Mouse (Mus musculus): Measurements from ENCODE around the gene Mettl7b.
"Not testable (repeated sequence)": the region's sequence is repeated elsewhere in the genome, so short reads cannot be mapped to it uniquely, and the experiment has no call there.

Mettl7b gene

DNA sequence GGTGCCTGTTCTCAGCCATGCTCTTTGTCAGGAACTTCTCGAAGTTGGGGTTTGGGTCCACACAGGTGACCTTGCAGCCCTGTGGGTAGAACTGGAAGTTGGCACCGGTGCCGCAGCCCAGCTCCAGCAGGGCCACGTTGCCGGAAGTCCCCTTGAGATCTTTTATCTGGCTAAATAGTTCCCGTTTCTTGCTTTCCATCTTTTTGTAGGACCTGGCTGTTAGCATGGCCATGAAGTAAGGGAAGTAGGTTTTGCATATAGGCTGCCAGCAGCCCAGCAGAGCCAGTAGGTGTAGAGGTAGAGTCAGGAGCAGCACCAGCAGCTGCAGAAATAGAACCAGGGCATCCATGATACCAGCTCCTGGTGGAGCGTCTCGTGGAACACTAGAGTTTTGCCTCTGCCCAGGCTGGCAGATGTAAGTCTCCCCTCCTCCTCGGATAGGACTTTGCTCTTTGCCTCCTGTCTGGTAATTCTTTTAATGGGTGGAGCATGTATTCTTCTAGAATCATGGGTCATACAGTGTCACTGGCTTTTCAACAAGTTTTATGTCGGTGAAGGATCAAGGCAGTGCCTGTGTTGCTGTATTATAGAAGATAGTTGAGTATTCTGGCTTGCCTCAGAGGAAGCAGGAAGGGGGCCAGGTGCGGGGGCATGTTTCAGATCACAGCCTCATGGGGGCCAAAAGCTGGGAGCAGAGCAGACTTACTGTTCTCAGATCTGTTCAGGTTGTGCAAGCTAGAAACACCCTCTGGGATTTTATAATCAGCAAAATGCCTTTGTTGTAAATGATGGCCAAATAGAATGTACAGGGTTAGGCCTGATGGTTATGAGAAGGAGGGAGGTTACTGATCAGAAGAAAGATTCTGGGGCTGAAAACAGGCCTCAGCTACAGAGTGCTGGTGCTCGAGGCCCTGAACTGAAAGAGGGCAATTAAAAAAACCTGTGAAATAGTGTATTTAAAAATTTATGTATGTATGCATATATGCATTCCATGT lies at the start of gene Mettl7b:
TSS of gene Mettl7b (minus strand) at position 399 of the 995 bp plus-strand sequence.
- DNase-seq (ENCODE audit: low read depth), result no peak

DNA sequence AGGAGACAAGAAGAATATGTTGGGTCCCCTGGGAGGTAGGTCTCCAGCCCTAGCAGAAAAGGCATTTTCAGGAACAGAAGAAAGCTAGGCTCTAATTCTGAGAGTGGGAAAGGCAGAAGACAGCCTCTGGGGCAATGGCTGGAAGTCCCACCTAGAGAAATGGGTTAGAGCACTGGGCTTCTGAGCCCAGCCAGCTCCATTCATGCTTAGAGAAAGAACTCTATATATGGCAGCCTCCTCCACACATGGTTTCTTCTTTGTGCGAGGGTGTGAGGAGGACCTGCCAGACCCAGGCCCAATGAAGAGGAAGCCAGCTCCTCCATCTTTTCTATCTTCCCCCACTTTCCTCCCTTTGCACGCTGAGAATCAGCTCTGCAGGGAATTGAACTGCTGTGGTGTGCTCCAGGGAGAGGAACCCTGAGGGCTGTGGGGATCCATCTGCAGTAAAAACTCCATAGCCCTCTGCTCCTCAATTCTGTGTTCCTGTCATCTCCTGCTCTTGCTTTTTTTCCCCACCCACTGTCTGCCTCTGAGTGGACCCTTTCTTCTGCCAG lies 49.6 kb upstream of the Mettl7b start, which contains the start of gene Olfr763:
TSS of gene Olfr763 (plus strand) at position 504 of the 554 bp plus-strand sequence.
- no peak for DNase-seq (ENCODE audit: low read depth)

DNA sequence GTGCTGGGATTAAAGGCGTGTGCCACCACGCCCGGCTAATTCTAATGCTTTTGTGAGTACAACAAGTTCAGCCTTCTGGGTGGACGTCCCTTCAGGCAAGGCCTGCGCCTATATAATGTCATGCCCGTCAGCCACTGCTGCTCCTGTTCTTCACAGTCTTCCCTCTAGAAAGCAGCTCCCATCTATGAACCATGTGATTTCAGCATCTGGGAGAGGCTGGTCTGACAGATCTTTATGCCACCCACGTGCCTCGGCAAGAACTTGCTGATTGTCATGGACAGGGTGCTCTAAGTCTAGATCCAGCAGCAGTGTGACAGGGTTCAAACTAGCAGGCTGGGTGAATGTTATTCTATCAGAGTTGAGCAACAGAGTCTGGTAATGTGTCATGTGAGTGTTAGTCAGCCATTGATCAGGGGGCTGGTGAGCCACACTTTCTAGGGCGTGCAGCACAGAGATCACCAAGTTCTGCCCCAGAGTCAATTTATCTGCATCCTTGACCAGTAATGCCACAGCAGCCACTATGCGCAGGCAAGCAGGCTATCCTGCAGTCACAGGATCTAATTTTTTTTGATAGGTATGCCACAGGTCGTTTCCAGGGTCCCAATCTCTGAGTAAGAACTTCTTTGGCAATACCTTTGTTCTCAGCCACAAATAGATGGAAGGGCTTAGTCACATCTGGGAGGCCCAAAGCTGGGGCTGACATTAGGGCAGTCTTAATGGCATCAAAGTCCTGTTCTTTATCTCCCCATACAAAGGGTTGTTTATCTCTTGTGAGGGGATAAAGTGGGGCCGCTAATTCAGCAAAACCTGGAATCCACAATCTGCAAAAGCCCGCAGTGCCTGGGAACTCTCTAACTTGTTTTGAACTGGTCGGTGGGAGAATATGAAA lies 43.5 kb upstream of the Mettl7b start:
- no peak for DNase-seq (ENCODE audit: low read depth)

DNA sequence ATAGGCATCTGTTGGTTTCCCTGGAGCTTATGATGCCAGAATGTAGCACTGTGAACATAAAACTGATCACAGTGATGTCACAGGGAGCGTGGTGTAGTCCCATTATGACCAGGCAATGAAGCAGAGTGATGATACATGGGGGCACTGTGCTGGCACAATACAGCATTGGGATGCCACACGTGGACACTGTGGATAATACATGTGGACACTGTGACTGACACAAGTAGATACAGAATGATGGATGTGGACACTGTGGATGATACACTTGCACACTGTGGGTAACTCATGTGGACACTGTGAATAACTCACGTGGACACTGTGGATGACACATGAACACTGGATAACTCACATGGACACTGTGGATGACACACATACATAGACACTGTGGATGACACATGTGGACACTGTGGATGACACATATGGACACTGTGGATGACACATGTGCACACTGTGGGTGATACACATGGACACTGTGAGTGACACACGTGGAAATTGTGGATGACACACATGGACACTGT lies 35.8 kb upstream of the Mettl7b start:
- no peak for DNase-seq (ENCODE audit: low read depth)

DNA sequence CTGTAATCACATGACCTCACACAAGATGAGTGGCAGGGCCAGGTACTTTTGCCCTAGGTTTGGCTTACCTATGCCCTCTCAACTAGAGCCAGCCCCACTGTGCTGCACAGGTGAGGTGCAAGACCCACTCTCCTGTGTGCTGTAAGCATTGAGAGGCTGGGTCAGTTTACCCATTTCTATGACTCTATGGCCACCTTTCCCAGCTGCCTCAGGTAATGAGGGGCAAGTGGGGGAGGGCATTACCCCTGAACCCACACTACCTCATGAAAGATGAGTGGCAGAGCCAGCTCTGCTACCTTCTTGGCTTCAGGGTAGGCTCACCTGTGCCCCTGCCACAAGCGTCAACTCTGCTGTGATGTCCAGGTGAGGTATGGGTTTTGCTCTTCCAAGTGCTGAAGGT lies 35.0 kb upstream of the Mettl7b start:
- no peak for DNase-seq (ENCODE audit: low read depth)

DNA sequence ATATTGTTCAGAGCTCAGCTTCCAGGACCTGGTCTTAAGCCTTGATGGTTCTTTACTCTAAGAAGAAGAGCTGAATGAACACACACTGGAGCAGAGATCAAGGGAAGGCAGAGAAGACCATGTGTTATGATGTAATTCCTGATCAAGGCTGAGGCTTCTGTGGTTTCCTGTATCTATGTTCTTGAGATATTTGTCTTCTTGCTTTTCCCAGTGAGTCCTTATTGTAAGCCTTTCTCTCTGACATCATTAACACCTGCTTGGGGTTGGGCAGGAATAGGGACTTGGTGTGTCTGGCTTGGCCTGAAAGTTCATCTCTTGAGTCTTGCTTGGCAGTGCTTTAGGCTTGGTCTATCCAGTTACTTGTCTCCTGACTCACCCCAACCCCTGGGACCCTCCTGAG lies 30.2 kb upstream of the Mettl7b start:
- peak; percentile 40 for DNase-seq (ENCODE audit: low read depth)

DNA sequence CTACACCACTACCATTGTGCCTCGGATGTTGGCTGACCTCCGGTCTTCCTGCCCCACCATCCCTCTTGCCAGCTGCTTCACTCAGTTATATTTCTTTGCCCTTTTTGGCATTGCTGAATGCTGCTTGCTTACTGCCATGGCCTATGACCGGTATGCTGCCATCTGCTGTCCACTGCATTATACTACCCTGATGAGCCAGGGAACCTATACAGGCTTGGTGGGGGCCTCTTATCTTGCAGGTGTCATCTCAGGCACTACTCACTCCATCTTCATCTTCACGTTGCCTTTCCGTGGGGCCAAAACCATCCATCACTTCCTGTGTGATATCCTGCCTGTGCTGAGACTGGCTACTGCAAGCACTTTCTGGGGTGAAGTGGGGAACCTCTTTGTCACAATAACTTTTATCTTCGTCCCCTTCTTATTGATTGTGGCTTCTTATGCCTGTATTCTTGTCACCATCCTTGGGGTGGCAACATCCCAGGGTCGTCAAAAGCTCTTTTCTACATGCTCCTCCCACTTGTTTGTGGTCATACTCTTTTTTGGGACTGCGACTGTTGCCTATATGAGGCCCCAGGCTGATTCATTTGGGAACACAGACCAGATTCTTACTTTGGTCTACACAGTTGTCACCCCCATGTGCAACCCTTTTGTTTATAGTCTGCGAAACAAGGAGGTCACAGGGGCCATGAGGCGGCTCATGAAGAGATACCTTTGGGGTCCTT lies 29.5 kb upstream of the Mettl7b start:
- DNase-seq (ENCODE audit: low read depth), result peak; percentile 11

DNA sequence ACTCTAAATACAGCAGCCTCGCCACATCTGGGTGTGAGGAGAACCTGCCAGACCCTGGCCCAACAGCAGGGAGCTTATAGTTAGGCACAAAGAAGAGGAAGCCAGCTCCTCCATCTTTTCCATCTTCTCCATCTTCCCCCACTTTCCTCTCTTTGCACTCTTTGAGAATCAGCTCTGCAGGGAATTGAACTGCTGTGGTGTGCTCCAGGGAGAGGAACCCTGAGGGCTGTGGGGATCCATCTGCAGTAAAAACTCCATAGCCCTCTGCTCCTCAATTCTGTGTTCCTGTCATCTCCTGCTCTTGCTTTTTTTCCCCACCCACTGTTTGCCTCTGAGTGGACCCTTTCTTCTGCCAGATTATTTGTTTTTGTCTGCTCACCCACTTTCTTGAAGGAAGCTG lies 28.3 kb upstream of the Mettl7b start, which contains the start of gene Olfr9:
TSS of gene Olfr9 (plus strand) at position 301 of the 400 bp plus-strand sequence.
- DNase-seq (ENCODE audit: low read depth), result not testable (repeated sequence)

DNA sequence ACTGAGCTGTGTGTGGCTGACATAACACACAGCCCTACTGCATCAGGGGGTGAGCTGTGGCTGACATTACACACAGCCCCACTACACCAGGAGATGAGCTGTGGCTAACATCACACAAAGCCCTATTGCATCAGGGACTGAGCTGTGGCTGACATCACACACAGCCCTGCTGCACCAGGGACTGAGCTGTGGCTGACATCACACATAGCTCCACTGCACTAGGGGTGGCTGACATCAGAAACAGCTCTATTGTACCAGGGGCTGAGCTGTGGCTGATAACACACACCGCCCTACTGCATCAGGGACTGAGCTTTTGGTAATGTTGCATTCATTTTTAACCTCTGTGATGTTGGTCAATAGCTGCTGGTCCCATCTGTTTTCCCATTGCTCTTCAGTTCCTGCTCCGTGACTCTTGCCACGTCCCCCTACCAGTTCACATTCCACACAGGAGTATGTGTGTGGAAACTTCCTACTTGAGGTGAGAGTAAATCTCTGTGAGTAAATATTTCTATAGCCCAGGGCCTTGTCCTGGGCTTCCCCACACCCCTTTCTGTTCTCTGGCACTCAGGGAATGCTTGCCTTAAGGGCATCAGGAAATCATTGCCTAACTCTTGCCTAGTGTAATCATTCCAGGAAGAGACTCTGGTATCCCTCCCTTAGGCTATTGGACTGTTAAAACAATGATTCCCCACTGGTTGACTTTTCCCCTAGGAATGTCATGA lies 20.0 kb upstream of the Mettl7b start:
- DNase-seq (ENCODE audit: low read depth), result no peak

DNA sequence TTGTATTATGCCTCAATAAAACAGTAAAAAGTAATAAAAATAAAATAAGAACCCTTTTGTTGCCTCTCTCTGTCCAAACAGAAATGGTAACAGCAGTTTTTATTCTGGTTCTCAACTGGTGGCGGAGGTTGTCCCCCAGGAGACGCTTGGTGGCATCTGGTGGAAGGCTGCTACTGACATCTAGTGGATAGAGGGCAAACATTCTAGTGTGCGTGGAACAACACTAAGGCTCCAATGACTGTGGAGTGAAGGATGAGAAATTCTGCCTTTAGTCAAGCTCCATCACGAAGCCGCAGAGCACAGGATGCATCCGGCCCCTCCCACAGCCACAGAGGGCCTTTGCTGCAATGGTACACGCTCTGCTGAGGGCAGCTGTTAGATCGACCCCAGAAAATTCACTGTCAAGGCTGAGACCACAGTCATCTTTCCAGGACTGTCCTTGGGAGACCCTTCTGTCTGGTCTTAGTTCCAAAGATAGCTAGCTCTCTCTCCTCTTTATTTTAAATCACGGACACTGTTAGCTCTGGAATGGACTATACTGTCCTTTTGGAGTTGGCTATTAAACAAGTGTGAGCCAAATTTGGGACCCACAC lies 16.8 kb upstream of the Mettl7b start:
- DNase-seq (ENCODE audit: low read depth), result peak; percentile 58

DNA sequence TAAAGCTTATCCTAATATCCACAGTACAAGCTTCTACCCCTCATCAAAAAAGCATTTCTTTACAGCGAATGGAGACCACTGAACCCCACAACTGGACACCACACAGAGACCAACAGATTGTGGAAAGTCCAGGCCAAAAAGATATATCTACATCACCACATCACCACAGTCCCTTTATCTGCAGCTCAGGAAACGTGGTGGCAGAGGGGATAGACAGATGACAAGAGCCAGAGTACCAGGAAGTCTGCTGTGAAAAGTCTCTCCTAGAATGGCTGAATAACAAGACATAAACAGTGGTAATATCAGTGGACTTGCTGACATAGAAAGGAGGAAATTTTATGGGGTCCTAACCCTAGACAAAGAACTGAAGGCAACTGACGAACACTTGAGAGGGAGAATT lies 15.6 kb upstream of the Mettl7b start:
- no peak for DNase-seq (ENCODE audit: low read depth)

DNA sequence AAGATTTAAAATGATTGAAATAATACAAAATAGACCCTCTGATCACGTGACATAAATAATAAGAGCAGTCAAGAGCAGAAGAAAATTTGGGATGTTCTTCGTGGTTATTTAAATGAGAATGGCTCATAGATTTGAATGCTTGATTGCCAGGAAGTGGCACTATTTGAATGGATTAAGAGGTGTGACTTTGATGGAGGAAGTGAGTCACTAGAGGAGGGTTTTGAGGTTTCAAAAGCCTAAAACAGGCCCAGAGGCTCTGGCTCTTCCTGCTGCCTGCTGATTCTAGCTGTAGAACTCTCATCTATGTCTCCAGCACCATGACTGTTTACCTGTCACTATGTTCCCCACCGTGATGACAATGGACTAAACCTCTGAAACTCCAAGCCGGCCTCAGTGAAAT lies 12.1 kb upstream of the Mettl7b start:
- no peak for DNase-seq (ENCODE audit: low read depth)

DNA sequence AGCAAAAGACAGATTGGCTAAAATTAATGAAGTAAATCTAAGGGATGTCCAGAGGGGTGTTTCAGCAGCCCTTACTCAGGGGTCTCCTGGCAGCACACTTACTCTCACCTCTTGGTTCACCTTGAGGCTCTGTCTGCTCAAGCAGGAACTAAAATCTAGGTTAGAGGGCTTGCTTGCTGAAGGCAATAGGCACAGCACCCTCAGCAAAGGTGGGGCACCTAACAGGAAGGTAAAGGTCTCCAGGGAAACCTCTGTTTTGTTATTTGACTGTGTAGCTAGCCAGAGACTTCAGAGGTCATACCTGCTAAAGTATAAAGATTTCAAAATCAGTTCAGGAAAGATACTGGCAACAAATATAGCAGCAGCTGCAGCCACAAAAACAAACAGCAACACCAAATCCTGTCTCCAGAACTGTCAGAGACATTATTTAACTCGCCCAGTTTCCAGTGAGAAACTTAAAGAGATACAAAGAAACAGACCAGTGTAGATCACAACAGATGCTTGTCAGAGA lies 10.0 kb upstream of the Mettl7b start:
- DNase-seq (ENCODE audit: low read depth), result no peak

DNA sequence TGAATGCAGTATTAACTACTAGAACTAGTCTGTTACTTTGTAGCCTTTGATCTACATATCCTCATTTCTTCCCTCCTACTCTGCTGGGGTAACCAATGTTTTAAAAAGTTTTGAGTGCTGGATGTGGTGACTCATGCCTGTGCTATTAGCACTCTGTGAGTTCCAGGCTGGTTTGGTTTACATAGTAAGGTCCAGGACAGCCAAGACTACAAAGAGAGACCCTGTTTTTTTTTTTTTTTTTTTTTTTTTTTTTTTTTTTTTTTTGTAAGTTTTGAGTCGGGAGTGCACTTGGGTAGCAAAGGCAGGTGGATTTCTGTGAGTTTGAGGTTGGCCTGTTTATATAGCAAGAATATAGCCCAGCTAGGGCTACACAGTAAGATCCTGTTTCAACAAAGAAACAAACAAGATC lies 7.6 kb upstream of the Mettl7b start:
- DNase-seq (ENCODE audit: low read depth), result no peak

DNA sequence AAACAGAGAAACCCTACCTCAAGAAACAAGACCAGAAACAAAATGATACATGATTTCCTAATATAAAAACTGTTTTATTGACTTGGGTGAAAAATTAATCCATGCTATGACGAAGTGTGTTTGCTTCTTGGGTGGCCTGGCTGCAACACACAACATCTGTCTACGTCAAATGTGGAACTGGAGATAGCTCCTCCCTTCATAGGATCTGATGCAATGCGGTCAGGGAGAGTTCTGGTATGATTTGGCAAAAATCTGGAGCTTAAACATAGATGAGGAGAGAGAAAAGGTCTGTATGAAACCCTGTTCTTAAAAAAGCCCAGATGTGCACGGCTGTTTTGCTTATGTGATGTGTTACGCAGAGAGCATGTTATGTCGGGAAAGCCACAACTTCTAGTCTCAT lies 5.1 kb upstream of the Mettl7b start:
- no peak for DNase-seq (ENCODE audit: low read depth)

DNA sequence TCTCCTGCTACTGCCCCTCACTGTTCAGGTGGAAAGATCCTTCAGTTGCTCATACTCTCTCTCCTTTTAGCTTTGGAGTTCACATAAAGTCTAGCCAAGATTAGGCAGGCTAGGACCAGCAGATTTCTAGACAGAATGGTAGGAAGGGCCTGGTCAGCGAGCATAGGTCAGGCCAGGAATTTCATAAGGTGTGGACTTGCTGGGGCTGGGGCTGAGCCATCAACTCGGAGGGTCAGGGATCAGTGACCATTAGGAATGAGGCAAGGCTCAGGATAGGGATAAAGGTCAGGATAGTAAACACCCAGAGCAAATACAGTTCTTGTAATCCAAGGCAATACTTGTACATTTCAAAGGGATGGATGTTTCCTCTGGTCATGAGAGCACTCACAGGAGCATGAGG lies 4.2 kb upstream of the Mettl7b start:
- no peak for DNase-seq (ENCODE audit: low read depth)

DNA sequence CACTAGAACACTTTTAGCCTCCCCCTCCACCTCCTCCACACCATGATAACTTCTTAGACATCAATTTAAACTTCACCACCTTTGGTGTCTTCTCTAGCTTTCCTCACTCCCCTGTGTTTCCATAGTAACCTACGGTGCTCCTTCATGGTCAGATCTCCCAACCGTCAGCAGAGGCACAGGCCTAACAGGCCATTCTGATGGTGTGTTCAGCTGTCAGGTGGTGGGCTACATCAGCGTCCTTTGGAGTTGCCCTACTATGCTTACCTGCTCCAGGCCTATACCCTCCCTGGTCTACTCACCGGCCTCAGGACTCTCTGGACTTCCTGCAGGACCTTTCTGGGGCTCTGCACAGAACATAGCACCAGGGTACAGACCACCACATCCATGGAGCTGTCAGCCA lies 646 bp downstream of the Mettl7b start:
- no peak for DNase-seq (ENCODE audit: low read depth)

DNA sequence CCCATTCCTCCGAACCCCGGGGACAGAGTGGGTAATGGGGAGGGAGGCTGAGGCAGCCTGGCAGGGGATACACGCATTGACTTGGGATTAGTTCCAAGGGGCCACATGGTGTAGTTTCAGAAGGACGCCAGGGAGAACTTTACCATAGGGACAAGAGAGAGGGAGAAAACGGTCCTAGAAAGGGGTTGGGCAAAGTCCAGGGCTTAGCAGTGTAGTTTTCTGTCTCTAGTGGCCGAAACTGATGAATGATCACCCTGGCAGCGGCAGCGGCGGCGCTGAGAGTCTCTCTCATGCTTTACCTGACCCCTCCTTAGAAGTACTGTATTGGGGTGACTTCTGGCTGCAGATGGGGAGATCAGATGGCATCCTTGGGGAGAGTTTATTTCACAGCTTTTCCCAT lies 2.4 kb downstream of the Mettl7b start:
- no peak for DNase-seq (ENCODE audit: low read depth)

DNA sequence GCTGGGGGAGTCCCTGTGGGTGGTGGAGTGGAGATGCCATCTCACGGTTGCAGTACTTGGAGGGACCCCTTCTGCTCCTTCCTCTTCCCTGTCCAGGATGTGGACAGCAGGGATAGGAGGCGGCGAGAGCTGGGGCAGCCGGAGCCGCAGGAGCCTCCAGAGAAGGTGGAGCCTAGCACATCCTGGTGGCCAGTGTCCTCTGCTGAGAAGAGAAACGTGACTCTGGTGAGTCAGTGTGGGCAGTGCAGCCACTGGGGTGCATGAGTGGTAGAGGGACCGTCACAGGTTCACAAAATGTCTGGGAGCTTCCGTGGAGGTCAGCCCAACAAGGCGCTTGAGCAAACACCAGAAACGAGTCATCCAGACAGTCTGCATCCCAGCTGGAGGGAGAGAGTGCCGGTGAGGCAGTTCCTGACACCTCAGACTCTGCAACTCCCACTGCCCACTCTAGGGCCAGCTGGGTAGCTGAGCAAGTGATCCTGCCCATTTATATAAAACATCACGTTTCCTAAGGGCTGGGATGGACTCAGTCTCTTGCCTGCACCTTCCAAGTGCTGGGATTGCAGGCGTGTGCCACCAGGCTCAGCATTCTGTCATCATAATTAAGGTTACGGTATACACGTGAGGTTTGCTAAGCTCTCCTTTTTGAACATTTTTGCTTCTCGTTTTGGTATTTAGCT lies 10.4 kb downstream of the Mettl7b start:
- no peak for DNase-seq (ENCODE audit: low read depth)
